Mouse (Mus musculus) bone marrow, adult 2 months (tissue): ENCODE data around the gene Igsf3.

Experiments
- CTCF ChIP-seq: fragments of 200-500 bp; IDR thresholded peaks from 2 replicates; pipeline ENCODE4 v1.5.1; 2011; ENCODE audit warnings: low read length, control low read depth; ENCODE audit not compliant: control insufficient read depth, insufficient read depth
- POLR2A ChIP-seq: fragments of 200-500 bp; IDR thresholded peaks from 2 replicates; pipeline ENCODE4 v1.6.1; 2011; ENCODE audit warnings: low read depth, mild to moderate bottlenecking, control low read depth, low read length, borderline replicate concordance; ENCODE audit not compliant: control insufficient read depth

DNA sequence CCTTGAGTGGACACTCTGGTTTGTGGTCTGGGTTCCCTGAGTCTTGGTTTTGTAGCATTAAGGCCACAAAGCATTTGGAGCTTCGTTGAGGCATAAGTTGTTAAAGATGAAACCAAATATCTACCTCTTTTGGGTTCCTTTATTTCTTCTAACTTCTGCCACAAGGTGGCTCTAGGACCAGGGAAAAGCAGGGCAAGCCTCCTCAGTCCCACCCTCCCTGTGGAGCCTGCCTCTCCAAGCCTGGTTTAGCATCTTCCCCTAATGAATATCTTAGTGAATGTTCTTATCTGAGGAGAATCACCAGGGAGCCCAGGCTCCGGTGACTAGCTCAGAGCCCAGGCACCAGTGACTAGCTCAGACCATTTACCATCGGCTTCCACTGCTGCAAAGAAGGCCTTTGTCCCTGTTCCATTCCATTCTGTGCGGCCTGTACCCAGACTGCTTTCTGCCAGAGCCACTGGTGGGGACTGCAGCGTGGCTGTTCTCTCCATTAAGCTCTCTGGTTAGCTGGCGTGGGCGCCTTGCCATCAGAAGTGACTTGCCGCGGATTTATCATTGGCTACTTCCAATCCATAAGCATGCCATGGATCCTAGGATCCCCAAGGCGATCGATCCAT is 66.5 kb downstream of the Igsf3 start:
- TF ChIP-seq CTCF, result no peak
- no peak for TF ChIP-seq POLR2A
